Mouse (Mus musculus) gastrocnemius, postnatal 36 days (tissue): ENCODE data around the gene Ralgps1. TPM values are rescaled to one million over a fixed set of nuclear protein-coding genes. Genes with fewer than 3 reads are reported as not detected.

Source experiments
- DNase-seq, 2 experiments: peaks; one replicate each; pipeline ENCODE4 v3.0.0; 2022
- intact Hi-C: fragments of 180-260 bp; cut with DNase I; formaldehyde crosslinking; loops from one replicate; pipeline ENCODE4 v1.15.1; 2025
- total RNA-seq, 2 experiments: library from RNA; stranded (reverse); gene quantifications; 2 replicates each; pipeline ENCODE4 v1.2.3; 2021

The Ralgps1 gene
- total RNA-seq, 2 experiments from 2014 or later, result 2.3 TPM

DNA sequence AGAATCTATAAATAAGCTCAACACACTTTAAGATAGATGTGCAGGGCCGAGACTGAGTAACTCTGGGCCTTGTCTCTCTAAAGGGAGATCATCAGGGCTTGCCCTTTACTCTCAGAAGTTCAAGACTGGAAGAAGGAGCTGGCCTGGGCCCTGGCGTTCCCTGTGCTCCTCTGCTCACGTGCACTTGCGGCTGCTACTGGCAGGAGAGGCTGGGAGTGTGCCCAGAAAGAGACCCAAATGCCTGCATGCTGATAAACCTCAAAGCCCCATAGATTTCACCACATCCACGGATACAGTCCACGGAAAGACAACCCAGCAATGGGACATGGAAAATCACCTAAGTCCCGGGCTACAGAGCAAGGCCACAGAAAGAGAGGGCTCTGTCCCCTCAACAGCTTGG is 184.8 kb downstream of the Ralgps1 start:
- intact Hi-C loops, result no loop called here
- no peak for DNase-seq

DNA sequence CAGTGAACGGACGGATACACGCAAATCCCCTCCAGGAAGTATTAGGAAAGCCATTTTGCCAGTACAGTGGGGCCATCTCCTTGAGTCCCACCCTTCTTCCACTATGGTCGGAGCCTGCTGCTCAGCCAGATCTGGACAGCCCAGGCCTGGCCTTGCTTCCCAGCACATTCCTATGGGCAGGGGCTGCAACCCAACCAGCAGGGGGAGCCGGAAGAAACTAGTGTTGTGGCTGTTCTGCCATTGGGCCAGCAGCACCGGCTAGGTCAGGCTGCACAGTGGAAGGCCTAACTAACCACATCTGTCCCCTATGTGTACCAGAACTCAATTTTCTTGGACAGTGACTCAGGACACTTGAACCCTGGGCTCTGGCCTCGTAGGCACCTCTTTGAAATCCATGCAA is 186.0 kb downstream of the Ralgps1 start:
- intact Hi-C loops, result no loop called here
- peak in 1 of 2 experiments; percentile 53 for DNase-seq

DNA sequence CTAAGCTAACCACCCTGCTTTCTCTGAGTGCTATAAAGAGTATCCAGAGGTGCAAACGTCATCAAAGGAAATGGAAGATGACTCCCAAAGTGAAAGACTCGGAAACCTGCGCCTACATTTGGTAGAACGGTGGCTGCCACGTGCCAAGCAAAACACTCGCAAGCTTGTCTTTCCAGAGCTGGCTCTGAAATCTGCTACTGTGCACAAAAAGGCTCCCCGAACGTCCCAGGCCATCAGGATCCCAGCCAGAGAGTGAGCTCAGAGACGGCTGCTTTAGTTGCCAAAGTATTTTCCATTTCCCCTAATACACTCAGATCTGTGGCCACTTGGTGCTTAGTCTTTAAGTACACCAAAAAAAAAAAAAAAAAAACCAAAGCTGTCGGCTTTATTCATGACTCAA is 186.6 kb downstream of the Ralgps1 start:
- intact Hi-C loops, result no loop called here
- peak in 1 of 2 experiments; percentile 73 for DNase-seq

DNA sequence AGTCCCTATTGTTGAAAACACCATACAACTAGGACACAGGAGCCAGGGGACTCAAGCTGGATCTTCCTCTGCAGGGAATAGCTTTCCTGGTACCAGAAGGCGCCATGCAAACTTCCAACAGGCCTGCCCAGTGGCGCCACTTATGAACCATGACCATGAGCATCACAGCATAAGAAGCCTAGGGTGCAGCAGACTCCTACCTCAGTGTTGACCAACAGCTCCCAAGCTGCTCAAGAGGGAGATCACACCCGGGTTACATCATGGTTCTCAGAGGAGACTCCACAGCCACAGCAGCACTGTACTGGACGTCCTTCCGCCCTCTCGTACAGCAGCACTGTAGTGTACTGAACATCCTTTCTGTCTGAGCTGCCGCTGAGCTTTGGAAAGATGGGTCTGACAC is 188.0 kb downstream of the Ralgps1 start:
- intact Hi-C loops, result no loop called here
- no peak for DNase-seq

DNA sequence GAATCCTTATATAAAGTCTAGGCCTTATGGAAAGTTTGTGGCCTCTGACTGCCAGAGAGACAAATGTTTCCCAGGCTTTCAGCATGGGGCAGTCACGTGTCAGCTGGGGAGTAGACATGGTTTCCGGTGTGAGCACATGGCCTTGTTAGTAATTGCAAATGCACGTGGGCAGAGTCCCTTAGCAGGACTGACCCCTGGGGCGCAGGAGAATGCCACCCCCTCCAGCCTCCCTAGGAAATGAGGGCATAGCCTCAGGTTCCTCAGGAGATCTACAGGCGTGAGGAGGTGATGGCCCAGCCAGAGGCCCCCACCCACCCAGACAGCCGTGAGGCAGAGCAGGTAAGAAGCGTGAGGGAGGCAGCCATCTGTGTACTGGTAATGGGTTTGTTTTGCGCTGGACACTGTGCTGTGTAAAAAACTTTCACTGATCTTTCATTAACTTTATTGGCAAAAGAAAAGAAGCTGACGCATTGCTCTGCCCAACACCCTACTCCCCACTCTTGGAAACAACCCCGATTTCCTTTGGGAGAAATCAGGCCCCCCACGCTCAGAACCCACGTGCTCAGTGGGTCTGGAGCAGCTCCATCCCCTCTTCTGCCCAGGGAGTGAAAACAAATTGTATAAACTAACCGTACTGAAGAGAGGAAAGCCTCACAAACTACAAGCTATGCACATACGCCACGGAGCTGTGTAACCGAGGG is 191.2 kb downstream of the Ralgps1 start:
- no peak for DNase-seq
- intact Hi-C loops, result no loop called here

DNA sequence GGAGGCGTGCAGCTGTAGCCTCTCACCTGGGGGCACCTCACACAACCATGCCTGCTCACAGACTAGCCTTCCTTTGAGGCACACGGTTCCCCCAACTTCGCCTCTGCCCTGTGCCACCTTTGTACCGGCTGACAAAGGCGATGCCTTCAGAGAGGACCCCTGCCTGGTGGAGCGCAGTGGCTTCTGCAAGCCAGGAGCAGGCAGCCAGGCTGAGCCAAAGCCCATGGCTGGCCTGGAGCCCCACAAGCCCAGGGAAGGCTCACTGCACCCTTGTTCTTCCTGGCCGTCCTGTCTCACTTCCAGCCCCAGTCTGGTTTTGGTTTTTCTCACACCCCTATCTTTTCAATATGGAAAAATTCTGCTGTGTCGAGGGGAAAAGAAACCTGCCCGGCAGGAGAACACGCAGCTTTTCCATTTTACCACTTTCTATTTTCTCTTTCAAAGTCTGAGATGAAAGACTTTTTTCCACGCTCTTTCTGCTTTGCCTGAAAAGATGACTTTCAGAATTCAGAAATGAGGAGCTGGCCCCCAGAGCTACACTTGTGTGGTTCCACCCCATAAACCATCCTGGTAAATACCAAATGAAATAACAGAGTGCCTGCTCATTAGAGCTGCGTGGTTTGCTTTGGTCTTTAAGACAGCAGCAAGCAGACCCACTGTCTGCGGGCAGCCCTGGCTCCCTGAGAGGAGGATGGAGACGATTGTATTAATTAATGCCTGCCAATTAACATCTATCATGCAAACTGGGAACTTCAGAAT is 191.9 kb downstream of the Ralgps1 start:
- DNase-seq, result no peak
- intact Hi-C loops, result no loop called here

DNA sequence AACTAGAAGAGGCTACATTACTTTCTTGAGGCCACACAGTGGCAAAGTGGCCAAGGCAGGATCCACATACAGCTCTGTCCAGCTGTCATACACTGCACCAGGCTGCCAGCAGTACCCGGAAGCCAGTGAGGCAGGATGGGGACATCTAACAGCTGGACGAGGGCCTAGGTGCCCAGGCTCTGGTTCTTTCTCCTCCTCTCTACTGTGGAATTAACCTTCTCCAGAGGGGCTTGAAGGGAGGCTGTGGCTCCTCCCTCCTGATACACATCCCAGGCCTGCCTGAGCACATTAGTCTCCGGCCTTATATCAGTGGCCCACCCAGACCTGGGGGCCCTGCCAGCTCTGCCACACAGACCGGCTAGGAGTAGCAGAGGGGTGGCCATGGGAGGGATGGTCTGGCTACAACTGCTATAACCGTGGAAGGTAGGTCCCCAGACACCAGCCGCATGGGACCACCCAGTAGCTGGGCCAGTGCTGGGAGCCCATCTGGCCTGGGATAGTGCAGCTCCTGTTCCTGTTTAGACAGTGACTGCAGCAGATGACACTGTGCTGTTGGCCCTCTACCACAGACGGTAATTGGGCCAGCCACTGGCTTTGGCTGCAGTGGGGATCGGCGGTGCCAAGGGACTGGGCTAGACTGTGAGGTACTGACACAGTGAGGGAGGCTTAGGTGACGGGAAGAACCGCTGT is 192.9 kb downstream of the Ralgps1 start:
- intact Hi-C loops, result no loop called here
- DNase-seq, result peak; percentile 74 to 78

DNA sequence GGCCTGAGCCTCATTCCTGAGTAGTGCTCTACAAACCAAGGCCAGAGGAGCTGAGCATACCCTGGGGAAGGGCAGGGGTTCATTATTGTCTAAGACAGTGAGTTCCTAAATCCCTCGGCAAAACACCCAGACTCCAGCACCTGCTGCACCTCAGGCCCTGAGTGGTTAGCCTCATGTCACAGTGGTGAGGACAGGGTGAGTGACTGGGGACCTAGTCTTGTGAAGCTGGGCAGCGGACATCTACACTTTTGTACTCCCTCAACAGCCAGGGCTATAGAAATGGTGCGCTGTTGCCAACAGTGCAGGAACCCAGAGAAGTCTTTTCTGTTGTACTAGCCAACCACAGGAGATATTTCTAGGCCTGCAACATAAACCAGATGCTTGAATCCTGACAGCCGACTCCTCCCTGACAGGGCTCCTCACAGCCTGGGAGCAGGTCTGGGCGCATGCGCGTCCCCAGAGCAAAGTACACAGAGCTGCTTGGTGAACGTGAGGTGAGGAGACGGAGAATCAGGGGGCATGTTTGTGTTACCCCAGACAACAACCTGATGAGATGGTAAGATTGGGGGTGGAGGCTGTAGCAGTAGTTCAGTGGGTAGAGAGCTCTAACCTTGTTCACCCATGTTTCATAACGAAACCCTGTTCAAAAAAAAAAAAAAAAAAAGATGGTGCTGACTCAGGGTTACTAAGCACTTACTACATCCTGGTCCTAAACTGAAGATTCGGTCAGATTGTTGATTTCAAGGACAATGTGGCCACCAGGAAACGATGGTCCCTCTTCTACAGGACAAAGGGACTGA is 193.6 kb downstream of the Ralgps1 start:
- intact Hi-C loops, result no loop called here
- no peak for DNase-seq

DNA sequence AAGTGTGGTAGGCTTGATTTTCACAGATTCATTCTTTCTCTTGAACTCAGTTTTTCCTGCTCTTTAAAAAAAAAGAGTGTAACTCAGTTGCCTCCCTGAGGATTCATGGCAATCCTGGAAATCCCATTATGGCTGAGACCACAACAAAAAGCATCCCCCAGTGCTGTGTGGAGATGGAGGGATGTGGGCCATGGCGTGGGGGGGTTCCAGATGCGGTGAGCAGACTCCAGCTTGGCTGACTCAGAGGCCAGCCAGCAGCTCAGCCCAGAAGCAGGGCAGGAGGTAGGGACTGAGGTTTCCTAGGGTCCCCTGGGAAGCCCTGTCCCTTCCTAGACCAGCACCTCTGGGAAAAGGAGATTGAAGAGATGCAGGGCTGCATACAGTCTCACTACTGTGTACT is 194.4 kb downstream of the Ralgps1 start:
- intact Hi-C loops, result no loop called here
- DNase-seq, result no peak

DNA sequence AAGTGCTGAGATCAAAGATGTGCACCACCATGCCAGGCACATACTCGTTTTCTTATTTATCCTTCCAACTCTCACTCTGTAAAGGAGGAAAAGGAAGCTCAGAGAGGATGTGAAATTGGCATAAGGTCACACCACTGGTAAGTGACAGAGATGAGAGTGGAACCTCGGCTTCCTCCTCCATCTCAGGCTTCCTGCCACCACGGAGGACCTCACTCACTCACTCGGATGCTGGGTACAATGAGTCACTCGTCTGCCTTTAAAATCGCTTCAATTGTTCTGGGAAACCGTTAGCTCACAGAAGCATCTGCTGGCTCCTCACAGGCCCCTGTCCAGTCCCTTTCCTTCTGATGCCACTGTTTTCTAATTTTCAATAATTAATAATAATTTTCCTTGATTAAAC is 194.8 kb downstream of the Ralgps1 start:
- intact Hi-C loops, result no loop called here
- no peak for DNase-seq

DNA sequence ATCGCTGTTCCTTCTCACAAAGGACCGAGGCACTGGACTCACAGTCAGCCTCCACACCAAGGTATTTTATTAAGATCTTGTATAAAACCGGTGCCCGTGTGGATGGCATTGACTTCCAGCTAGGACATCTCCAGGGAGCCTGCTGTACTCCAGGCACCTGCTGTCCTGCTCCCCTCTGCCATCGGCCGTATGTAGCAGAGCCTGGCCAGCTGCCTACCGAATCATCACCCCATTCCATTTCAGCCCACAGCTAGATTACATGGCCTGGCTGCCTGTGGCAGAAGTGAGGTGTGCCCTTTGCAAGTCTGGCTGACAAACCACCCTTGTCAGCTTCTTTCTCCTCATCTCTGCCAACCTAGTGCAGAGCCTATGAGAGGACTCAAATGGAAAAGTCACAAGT is 197.6 kb downstream of the Ralgps1 start:
- DNase-seq, result peak; percentile 46 to 55
- intact Hi-C loops, result no loop called here

DNA sequence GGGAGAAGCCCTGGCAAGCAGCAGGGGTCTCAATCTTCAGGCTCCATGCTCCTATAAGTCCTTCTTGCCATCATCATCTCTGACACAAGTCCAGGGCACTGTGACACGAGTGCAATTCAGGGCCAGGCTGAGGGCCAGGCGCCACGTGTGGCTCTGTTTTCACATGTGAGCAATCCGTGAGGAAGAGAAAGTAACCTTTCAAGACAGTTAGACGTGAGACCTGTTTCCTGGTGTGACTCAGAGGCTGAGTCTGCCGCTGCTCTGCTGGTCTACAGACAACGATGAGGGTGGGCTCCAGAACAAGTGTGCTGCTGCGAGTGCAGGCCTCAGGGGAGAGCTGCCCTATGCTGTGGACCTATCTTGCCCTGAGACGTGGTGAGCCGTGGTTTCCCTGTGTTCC is 198.2 kb downstream of the Ralgps1 start:
- intact Hi-C loops, result no loop called here
- no peak for DNase-seq

DNA sequence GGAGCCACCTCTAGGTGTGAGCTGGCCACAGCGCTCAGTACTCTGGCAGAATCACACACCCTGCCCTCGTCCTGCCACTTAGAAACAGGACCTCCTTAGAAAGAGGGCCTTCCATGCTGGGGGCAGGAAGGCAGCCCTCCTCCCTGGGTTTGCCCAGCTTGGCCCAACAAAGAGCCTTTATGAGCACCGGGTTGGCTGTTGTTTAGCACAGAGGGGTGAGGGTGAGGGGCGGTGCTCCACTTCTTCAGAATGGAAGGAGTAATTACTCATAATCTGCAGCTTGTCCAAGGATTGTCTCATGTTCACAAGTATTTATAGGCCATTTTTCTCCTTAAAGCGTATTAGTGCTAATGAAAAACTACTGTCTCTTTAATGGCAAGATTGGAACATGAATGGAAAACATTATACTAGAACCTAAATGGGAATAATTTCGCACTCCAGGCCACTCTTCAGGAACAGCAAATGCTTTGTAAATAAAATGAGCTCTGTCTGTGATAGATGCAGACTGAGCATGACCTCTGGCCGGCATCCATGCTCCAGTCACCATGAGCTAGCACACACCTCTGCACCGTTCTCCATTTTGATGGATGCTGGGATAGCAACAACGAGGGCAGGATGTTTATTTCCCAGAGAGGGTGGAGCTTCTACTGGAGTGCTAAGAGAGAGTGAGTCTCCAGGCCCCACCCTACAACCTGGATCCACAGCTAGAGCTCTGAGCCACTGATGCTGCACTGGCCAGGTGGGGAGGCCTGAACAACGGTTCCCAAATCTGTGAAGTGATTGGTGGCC is 200.3 kb downstream of the Ralgps1 start:
- intact Hi-C loops, result no loop called here
- DNase-seq, result no peak

DNA sequence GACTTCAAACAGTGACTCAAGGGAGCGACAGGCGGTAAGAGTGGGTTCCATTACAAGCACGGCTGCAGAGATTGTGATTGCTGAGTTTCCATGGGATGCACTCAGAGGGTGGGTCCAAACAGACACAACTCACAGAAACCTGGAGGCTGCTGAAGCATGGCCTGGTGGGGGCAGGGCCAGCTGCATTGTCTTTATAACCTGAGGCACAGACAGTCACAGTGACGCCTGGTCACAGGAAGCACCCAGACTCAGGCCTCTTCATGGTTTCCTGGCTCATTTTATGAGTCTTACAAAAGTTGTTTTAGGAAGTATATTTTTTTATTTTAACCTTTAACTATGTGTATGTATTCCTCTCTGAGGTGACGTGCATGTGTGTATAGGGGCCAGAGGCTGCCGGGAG is 201.8 kb downstream of the Ralgps1 start:
- intact Hi-C loops, result no loop called here

DNA sequence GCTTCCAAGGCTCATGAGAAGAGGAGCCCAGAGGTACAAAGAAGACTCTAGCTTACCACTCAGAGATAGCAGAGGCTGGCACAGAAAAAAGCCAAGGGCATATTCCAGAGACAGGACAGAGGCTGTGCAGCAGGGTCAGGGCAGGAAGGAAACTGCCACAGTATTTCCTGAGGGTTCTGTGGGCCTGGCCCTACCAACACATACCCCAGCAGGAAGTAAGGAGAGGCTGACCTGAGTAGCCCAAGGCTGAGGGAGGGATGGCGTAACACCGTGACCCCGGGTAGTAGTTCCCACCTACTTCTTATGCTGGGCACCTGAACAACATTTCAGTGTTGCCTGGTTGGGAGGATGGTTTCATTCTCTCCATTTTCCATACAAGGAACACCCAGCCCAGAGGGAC is 204.2 kb downstream of the Ralgps1 start:
- intact Hi-C loops, result no loop called here
- no peak for DNase-seq

More for the DNA sequence above, 201.8 kb downstream of the Ralgps1 start:
- DNase-seq, result no peak

DNA sequence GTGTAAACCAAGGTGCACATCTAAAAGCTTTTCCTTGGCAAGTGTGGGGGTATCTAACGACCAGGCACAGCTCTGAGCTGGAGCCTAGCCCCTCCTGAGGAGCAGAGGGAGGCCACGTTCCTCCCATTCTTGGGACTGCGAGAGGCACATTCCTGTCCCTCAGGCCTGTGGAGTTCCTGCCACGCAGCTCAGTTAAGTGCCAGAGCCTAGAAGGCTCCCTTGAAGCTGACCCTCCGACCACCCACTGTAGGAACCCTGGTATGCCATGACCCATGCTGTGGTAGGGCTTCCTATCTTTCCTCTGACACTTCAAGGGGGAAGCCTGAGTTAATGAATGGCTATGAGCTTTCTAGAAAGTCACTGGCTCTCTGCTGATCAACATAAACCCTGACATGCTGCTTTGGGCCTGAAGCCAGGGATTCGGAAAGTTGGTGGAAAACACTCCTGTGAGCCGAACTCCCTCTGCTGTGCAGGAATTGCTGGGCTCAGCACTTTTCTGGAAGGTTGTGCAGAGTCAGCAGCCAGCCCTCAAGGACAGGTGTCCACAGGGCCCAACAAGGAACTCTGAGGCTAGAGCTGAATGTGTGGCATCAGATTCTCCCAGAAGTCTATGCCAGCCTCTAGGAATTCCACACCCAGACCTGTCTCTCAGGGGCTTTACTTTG is 205.4 kb downstream of the Ralgps1 start:
- intact Hi-C loops, result no loop called here

DNA sequence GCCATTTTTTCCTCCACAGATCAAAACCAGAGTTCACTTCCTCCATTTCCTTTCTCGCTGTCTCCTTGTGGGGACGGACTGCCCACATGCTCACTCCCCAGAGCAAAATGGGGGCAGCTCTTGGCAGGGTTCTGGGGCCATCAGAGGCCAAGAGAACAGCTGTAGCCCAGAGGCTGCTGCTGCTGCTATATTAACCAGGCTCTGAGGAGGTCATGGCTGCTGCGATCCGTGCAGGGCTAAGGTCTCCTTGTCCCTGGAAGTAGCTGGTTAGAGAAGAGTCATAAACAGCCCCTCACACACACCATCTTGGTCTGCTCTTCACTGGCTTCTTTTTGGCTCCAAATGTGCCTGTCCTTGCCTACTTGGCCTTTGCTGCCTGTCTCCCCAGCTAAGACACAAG is 206.1 kb downstream of the Ralgps1 start:
- no peak for DNase-seq
- intact Hi-C loops, result no loop called here

More for the DNA sequence above, 205.4 kb downstream of the Ralgps1 start:
- DNase-seq, result no peak

DNA sequence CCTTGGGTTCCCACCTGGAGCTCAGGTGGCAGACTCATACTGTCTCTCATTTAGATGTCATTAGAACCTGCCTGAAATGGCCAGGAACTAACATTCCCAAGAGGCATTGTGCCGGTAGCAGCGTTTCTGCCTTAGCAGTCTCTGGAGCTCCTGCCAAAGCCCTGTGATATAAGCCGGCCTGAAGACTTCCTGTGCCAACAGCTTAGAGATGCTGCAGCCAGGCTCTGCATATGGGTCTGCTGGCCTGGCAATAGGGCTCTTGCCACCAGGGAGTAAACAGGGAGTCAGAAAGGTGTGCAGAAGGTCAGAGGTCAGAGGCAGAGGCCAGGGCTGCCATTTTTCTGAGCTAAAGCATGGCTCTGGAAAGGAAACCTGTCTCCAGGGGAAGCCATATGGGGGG is 206.6 kb downstream of the Ralgps1 start:
- intact Hi-C loops, result no loop called here
- DNase-seq, result no peak

DNA sequence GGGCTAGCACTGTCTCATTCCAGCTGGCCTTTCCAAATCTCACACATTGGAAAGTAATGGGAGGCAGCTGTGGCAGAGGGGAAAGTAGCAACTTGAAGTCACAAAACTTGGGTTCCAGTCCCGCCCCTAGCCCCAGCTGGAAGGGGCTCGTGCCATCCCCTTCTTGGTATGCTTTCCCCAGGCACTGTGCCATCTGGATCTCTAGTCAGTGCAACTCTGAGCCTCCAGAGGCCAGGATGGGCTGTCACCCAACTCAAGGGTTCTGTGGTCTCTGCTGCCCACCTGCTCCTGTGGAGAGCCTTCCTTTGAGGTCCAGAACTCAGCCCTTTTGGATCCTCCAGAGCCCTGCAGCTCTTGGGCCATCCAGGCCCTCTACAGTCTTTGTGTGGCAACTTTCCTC is 209.2 kb downstream of the Ralgps1 start:
- no peak for DNase-seq
- intact Hi-C loops, result no loop called here
